Mouse (Mus musculus) E14TG2a.4 (cell line): ENCODE data around the gene Omd.

Source experiments
- H3K27me3 ChIP-seq: 2 replicates; pipeline ENCODE4 v1.6.1; 2014; ENCODE audit warnings: low read length, control low read depth; ENCODE audit not compliant: insufficient read depth
- H3K36me3 ChIP-seq: 2 replicates; pipeline ENCODE4 v1.6.1; 2014; ENCODE audit warnings: low read length, control low read depth; ENCODE audit not compliant: insufficient read depth
- H3K4me1 ChIP-seq: replicated peaks from 2 replicates; pipeline ENCODE4 v1.6.1; 2014; ENCODE audit warnings: low read depth, low read length, control low read depth
- H3K4me3 ChIP-seq: replicated peaks from 2 replicates; pipeline ENCODE4 v1.5.1; 2014; ENCODE audit warnings: mild to moderate bottlenecking, low read length
- H3K9me3 ChIP-seq: 2 replicates; pipeline ENCODE4 v1.6.1; 2014; ENCODE audit warnings: low read length, control low read depth
- CTCF ChIP-seq: conservative IDR thresholded peaks from 2 replicates; pipeline ENCODE4 v1.5.1; 2014; ENCODE audit warnings: low read length
- NANOG ChIP-seq: IDR thresholded peaks from 2 replicates; pipeline ENCODE4 v1.6.1; 2014; ENCODE audit warnings: borderline replicate concordance, low read length, mixed read lengths
- POU5F1 ChIP-seq: IDR thresholded peaks from 2 replicates; pipeline ENCODE4 v1.6.1; 2014; ENCODE audit warnings: low read length, borderline replicate concordance

The Omd gene

DNA sequence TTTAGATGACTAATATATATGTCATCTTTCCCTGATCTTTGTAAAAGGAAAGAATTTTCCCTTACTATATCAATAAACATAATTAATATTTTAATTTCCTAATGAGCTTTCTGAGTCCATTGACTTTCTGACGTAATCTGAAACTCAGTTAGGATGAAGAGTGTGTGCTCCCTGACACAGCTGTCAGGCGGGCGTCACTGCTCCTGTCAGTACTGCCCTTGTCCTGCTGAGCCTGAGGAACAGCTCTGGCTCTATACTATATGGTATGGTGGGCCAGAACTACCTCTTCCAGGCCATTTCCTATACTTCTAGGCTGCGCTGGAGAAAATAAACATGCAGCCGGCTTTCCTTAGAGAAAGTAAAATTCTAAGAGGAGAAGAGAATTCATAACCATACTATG is 27.7 kb upstream of the Omd start:
- TF ChIP-seq NANOG (no peak), CTCF (no peak), POU5F1 (no peak)
- H3K4me1 ChIP-seq = no peaks in the 10 kb centered on the region
- no peaks in the 10 kb centered on the region for H3K9me3 ChIP-seq
- H3K4me3 ChIP-seq = no peak overlapping the region
- H3K36me3 ChIP-seq = no peaks in the 10 kb centered on the region
- H3K27me3 ChIP-seq = no peaks in the 10 kb centered on the region

DNA sequence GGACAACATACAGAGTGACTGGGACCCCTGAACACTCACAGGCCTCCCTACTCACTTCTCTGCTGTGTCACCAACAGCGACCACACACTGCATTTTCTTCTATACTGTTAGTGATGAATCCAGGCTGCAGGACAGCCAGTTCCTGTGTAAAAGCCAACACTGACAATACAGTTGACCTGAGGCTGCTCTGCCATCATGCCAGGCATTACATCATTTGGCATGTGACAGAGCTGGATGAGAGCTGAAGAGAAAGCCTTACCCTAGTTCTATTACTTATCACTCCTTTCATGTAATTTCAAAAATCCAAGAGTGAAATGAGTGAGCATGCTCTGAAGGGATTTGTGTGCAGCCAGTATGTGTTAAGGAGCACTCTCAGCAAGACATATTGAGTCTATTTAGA is 26.1 kb upstream of the Omd start:
- Histone ChIP-seq H3K4me1 (no peaks in the 10 kb centered on the region), H3K9me3 (no peaks in the 10 kb centered on the region), H3K36me3 (no peaks in the 10 kb centered on the region), H3K27me3 (no peaks in the 10 kb centered on the region), H3K4me3 (no peak overlapping the region)
- TF ChIP-seq POU5F1 (no peak), CTCF (no peak), NANOG (no peak)

DNA sequence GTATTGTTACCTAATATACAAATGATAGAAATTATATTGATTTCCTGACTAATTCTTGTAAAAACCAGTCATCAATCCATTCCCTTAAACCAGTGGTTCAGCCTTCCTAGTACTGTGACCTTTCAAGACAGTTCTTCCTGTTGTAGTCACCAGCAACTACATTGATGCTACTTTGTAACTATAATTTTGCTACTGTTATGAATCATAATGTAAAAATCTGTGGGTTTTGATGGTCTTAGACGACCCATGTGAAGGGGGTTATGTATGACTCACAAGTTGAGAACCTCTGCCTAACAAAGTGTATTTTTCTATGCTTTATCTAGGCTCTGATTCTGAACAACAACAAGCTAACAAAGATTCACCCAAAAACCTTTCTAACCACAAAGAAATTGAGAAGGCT is 25.3 kb upstream of the Omd start:
- H3K9me3 ChIP-seq = no peaks in the 10 kb centered on the region
- no peaks in the 10 kb centered on the region for H3K4me1 ChIP-seq
- H3K36me3 ChIP-seq = no peaks in the 10 kb centered on the region
- H3K27me3 ChIP-seq = no peaks in the 10 kb centered on the region
- no peak overlapping the region for H3K4me3 ChIP-seq
- TF ChIP-seq NANOG (no peak), POU5F1 (no peak), CTCF (no peak)

- no peaks in the 10 kb centered on the region for H3K27me3 ChIP-seq
- TF ChIP-seq CTCF = peak; percentile 22; the same call in 1 of the 2 replicates
- TF ChIP-seq POU5F1 = no peak
- no peaks in the 10 kb centered on the region for H3K4me1 ChIP-seq
- H3K36me3 ChIP-seq = no peaks in the 10 kb centered on the region
- H3K4me3 ChIP-seq = no peak overlapping the region
- no peaks in the 10 kb centered on the region for H3K9me3 ChIP-seq
These were observed 23.1 kb upstream of the Omd start for GRCm38 (mm10) chr13:49559185-49559584.

DNA sequence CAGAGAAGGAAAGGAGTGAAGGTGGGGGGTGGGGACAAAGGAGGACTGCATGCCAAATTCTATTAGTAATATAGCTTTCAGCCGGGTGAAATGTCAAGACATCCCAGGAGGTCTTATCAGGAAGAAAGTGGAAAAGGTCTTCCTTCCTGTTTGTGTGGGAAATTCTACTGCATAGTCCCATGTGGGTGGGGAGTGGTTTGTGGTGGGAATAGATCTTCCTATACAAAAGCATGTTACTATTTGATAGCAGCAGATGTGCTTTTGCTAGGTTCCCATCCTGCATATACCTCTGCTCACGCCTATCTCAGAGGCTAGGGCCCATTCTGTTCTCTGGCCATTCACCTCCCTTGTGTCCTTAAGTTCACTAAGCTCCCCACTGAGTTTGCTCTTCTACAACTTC is 21.4 kb upstream of the Omd start:
- no peaks in the 10 kb centered on the region for H3K36me3 ChIP-seq
- H3K4me3 ChIP-seq = no peak overlapping the region
- TF ChIP-seq NANOG = no peak
- no peak for TF ChIP-seq CTCF
- no peak for TF ChIP-seq POU5F1
- no peaks in the 10 kb centered on the region for H3K27me3 ChIP-seq
- no peaks in the 10 kb centered on the region for H3K9me3 ChIP-seq
- H3K4me1 ChIP-seq = no peaks in the 10 kb centered on the region

GRCm38 (mm10) chr13:49564347-49564746 is 17.9 kb upstream of the Omd start:
- no peak overlapping the region for H3K4me3 ChIP-seq
- no peaks in the 10 kb centered on the region for H3K27me3 ChIP-seq
- no peaks in the 10 kb centered on the region for H3K9me3 ChIP-seq
- TF ChIP-seq CTCF = no peak
- no peak for TF ChIP-seq POU5F1
- TF ChIP-seq NANOG = no peak
- H3K36me3 ChIP-seq = no peaks in the 10 kb centered on the region
- no peaks in the 10 kb centered on the region for H3K4me1 ChIP-seq

- Histone ChIP-seq H3K9me3 (no peaks in the 10 kb centered on the region), H3K4me1 (no peaks in the 10 kb centered on the region; the same call in 1 of the 2 replicates), H3K27me3 (no peaks in the 10 kb centered on the region), H3K4me3 (no peak overlapping the region), H3K36me3 (no peaks in the 10 kb centered on the region)
- TF ChIP-seq POU5F1 = no peak
- TF ChIP-seq NANOG = no peak
- no peak for TF ChIP-seq CTCF
These were observed 11.9 kb upstream of the Omd start for GRCm38 (mm10) chr13:49570371-49570770.

DNA sequence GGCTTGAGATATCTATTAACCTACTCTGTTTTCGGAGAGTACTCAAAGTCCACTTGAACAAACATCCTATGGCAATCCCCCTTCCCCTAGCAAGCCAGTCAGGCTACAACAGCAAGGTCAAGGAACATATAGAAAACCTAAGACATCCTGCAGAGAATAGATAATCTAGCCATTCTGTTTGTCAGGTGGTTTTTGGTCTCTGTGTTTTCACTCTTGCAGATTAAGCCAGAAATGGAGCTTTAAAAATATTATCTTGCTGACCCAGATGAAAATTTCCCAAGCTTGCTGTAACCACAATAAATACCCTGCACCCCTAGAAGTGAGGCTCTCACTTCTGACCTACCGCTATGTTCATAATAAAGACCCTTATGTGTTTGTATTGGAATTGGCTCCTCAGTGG is 10.8 kb upstream of the Omd start:
- H3K4me1 ChIP-seq = no peaks in the 10 kb centered on the region; the same call in 1 of the 2 replicates
- TF ChIP-seq POU5F1 (no peak), CTCF (no peak)
- no peaks in the 10 kb centered on the region for H3K36me3 ChIP-seq
- no peaks in the 10 kb centered on the region for H3K9me3 ChIP-seq
- no peaks in the 10 kb centered on the region for H3K27me3 ChIP-seq
- H3K4me3 ChIP-seq = no peak overlapping the region

DNA sequence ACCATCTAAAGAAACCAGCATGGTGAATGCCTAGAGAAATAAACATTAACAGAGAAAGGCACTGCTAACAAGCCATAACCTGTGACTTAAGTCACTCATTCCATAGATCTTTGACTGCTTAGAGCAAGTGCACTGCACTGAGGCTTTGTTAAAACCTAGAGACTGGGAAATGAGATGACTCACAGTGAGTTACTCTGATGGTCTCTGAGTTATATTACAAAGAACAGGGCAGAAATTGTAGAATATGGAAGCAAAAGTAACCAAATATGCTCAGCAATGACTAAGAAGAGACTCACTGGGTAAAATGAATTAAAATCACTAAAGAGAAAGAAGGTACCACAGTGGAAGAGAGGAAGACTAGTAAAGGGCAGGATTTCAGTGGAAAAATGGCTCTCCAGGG is 1.6 kb downstream of the Omd start:
- Histone ChIP-seq H3K27me3 (no peaks in the 10 kb centered on the region), H3K9me3 (no peaks in the 10 kb centered on the region), H3K4me1 (no peaks in the 10 kb centered on the region), H3K4me3 (no peak overlapping the region), H3K36me3 (no peaks in the 10 kb centered on the region)
- TF ChIP-seq CTCF (no peak), POU5F1 (no peak), NANOG (no peak)

DNA sequence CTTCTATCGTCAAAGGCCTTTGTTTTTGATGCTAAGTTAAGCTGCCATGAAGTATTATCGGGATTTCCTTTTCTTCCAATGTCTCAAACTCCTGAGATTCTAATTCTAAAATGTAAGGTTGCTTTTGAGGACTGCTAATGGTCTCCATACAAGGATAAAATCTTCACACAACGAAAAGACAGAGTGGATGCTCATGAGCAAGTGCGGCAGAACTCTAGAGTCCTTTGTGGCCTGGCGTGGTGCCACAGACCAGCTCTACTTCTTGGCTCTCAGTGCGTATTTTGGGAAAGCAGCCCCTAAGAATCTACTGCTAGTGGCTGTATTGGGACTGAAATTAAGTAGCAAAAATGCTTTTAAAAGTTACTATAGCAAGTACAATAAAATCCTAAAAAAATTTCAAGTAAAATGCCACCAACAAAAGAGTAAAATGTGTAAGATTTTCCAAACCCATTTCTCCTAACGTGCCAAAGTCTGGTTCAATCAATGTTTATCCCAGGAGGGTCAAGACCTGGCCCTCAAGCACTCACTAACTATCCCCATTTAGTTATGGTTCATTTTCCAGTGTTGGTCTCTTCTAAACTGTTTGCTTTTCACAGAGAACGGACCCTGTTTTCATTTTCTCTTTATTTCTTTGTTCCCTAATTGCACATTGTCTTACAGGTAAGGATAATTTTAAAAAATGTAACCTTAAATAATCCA is 2.2 kb downstream of the Omd start:
- no peak for TF ChIP-seq CTCF
- no peak for TF ChIP-seq NANOG
- no peak for TF ChIP-seq POU5F1
- H3K36me3 ChIP-seq = no peaks in the 10 kb centered on the region
- H3K9me3 ChIP-seq = no peaks in the 10 kb centered on the region
- no peaks in the 10 kb centered on the region for H3K27me3 ChIP-seq
- H3K4me1 ChIP-seq = no peaks in the 10 kb centered on the region
- no peak overlapping the region for H3K4me3 ChIP-seq
